Mouse (Mus musculus): Measurements from ENCODE around the gene Vwf. TPM values are rescaled to one million over a fixed set of nuclear protein-coding genes. Genes with fewer than 3 reads are reported as not detected.

Gene Vwf
- total RNA-seq, 1 experiment from 2014 or later, result 15.3 TPM

GRCm38 (mm10) chr6:125604463-125605191, 58.1 kb downstream of the Vwf start:
- ATAC-seq (replicated peaks; ENCODE audit: low read depth, poor library complexity, severe bottlenecking), result peak; percentile 50

GRCm38 (mm10) chr6:125609025-125609424, 62.5 kb downstream of the Vwf start:
- no peak for ATAC-seq (replicated peaks; ENCODE audit: low read depth, poor library complexity, severe bottlenecking)

GRCm38 (mm10) chr6:125617855-125618254, 71.3 kb downstream of the Vwf start:
- ATAC-seq (replicated peaks; ENCODE audit: low read depth, poor library complexity, severe bottlenecking), result 0 out of 2 replicates have a peak, but pooled peaks have one; percentile 50

- no peak for ATAC-seq (replicated peaks; ENCODE audit: low read depth, poor library complexity, severe bottlenecking)
These were observed 74.2 kb downstream of the Vwf start for GRCm38 (mm10) chr6:125620764-125621163.

- ATAC-seq (replicated peaks; ENCODE audit: low read depth, poor library complexity, severe bottlenecking), result peak; percentile 66; the same call in 1 of the 2 replicates
These were observed 75.9 kb downstream of the Vwf start for GRCm38 (mm10) chr6:125622434-125622833.

- no peak; the same call in 1 of the 2 replicates for ATAC-seq (replicated peaks; ENCODE audit: low read depth, poor library complexity, severe bottlenecking)
These were observed 93.9 kb downstream of the Vwf start for GRCm38 (mm10) chr6:125640486-125640885.

- ATAC-seq (replicated peaks; ENCODE audit: low read depth, poor library complexity, severe bottlenecking), result no peak
These were observed 94.6 kb downstream of the Vwf start for GRCm38 (mm10) chr6:125641146-125641545.

- no peak for ATAC-seq (replicated peaks; ENCODE audit: low read depth, poor library complexity, severe bottlenecking)
These were observed 102.4 kb downstream of the Vwf start for GRCm38 (mm10) chr6:125648964-125649363.

GRCm38 (mm10) chr6:125651335-125651734, 104.8 kb downstream of the Vwf start:
- 0 out of 2 replicates have a peak, but pooled peaks have one; percentile 36 for ATAC-seq (replicated peaks; ENCODE audit: low read depth, poor library complexity, severe bottlenecking)

GRCm38 (mm10) chr6:125653416-125653815, 106.8 kb downstream of the Vwf start:
- ATAC-seq (replicated peaks; ENCODE audit: low read depth, poor library complexity, severe bottlenecking), result no peak

- no peak for ATAC-seq (replicated peaks; ENCODE audit: low read depth, poor library complexity, severe bottlenecking)
These were observed 110.3 kb downstream of the Vwf start for GRCm38 (mm10) chr6:125656921-125657320.

- ATAC-seq (replicated peaks; ENCODE audit: low read depth, poor library complexity, severe bottlenecking), result no peak
These were observed 111.4 kb downstream of the Vwf start for GRCm38 (mm10) chr6:125657966-125658365.

- peak; percentile 86 for ATAC-seq (replicated peaks; ENCODE audit: low read depth, poor library complexity, severe bottlenecking)
These were observed 114.7 kb downstream of the Vwf start for GRCm38 (mm10) chr6:125661106-125661877.

GRCm38 (mm10) chr6:125663906-125664305, 117.3 kb downstream of the Vwf start:
- ATAC-seq (replicated peaks; ENCODE audit: low read depth, poor library complexity, severe bottlenecking), result no peak

GRCm38 (mm10) chr6:125671835-125672234, 125.3 kb downstream of the Vwf start:
- no peak for ATAC-seq (replicated peaks; ENCODE audit: low read depth, poor library complexity, severe bottlenecking)

- peak; percentile 74 for ATAC-seq (replicated peaks; ENCODE audit: low read depth, poor library complexity, severe bottlenecking)
These were observed 131.9 kb downstream of the Vwf start for GRCm38 (mm10) chr6:125678492-125678891.

- no peak for ATAC-seq (replicated peaks; ENCODE audit: low read depth, poor library complexity, severe bottlenecking)
These were observed 134.0 kb downstream of the Vwf start for GRCm38 (mm10) chr6:125680613-125681012.

GRCm38 (mm10) chr6:125685420-125685819, 138.8 kb downstream of the Vwf start:
- ATAC-seq (replicated peaks; ENCODE audit: low read depth, poor library complexity, severe bottlenecking), result peak; percentile 61

GRCm38 (mm10) chr6:125687986-125688385, 141.4 kb downstream of the Vwf start:
- ATAC-seq (replicated peaks; ENCODE audit: low read depth, poor library complexity, severe bottlenecking), result no peak

GRCm38 (mm10) chr6:125690057-125690703, 143.6 kb downstream of the Vwf start, which contains the start of gene Ano2:
Gene Ano2 (plus strand): TSS chr6:125690419.
- no peak for ATAC-seq (replicated peaks; ENCODE audit: low read depth, poor library complexity, severe bottlenecking)

- ATAC-seq (replicated peaks; ENCODE audit: low read depth, poor library complexity, severe bottlenecking), result no peak
These were observed 154.6 kb downstream of the Vwf start for GRCm38 (mm10) chr6:125701146-125701545.

All from common myeloid progenitor, adult 5-6 weeks (primary cell).